ENCODE assay signal across 8 mouse cellular contexts in genomic region chr5:48345095-48345982, GRCm38 (mm10). TPM values are rescaled to one million over a fixed set of nuclear protein-coding genes. Genes with fewer than 3 reads are reported as not detected.
A peak's percentile ranks its signal among the peaks of the same experiment; 100 is the strongest.
DNase-seq lines count a peak whose midpoint lies in the region; ATAC-seq lines count a peak whose summit lies in the region.

No protein-coding gene starts in this region.

- no peaks in the 10 kb centered on the region for H3K9me3 ChIP-seq in heart, embryonic 13.5 days
- H3K9me3 ChIP-seq in heart, embryonic 10.5 days: no peaks in the 10 kb centered on the region
- no peaks in the 10 kb centered on the region for H3K9me3 ChIP-seq in embryonic facial prominence, embryonic 14.5 days (ENCODE audit: control insufficient read depth, low read length)

- no peak overlapping the region for H3K9ac ChIP-seq in heart, embryonic 13.5 days
- H3K9ac ChIP-seq in embryonic facial prominence, embryonic 14.5 days (ENCODE audit: low read depth, low read length): no peak overlapping the region

- H3K27ac ChIP-seq in heart, embryonic 13.5 days (replicated peaks): no peak overlapping the region
- no peak overlapping the region for H3K27ac ChIP-seq in heart, embryonic 10.5 days
- no peak overlapping the region; the same call in 1 of the 2 replicates for H3K27ac ChIP-seq in embryonic facial prominence, embryonic 14.5 days (replicated peaks; ENCODE audit: low read depth, low read length)

- peak overlapping the region; percentile 28; the same call in 1 of the 2 replicates for H3K4me2 ChIP-seq in heart, embryonic 13.5 days
- 0 out of 2 replicates have a peak overlapping the region, but pooled peaks have one; percentile 12 for H3K4me2 ChIP-seq in embryonic facial prominence, embryonic 14.5 days (ENCODE audit: low read depth, low read length)

- no peaks in the 10 kb centered on the region for H3K4me1 ChIP-seq in heart, embryonic 13.5 days
- H3K4me1 ChIP-seq in heart, embryonic 10.5 days: no peaks in the 10 kb centered on the region
- H3K4me1 ChIP-seq in embryonic facial prominence, embryonic 14.5 days (ENCODE audit: control insufficient read depth, insufficient read depth, low read length): no peaks in the 10 kb centered on the region

- no peaks in the 10 kb centered on the region for H3K36me3 ChIP-seq in heart, embryonic 13.5 days
- H3K36me3 ChIP-seq in heart, embryonic 10.5 days: no peaks in the 10 kb centered on the region
- H3K36me3 ChIP-seq in embryonic facial prominence, embryonic 14.5 days (ENCODE audit: control insufficient read depth, insufficient read depth, low read length): no peaks in the 10 kb centered on the region

- ATAC-seq in heart, embryonic 13.5 days (ENCODE audit: extremely low read depth, insufficient number of reproducible peaks, low FRiP score, low TSS enrichment): no peak
- peak; percentile 45 for ATAC-seq in CD4-positive, CD25-positive, alpha-beta regulatory T cell, adult 4 months
- ATAC-seq in embryonic facial prominence, embryonic 14.5 days (ENCODE audit: low read depth): peak; percentile 55; the same call in 1 of the 2 replicates

- H3K4me3 ChIP-seq in heart, embryonic 13.5 days: no peak overlapping the region
- H3K4me3 ChIP-seq in heart, embryonic 10.5 days: no peak overlapping the region
- no peak overlapping the region for H3K4me3 ChIP-seq in embryonic facial prominence, embryonic 14.5 days (ENCODE audit: low read depth, low read length)

- no peaks in the 10 kb centered on the region for H3K27me3 ChIP-seq in heart, embryonic 13.5 days (replicated peaks)
- H3K27me3 ChIP-seq in heart, embryonic 10.5 days (ENCODE audit: insufficient read depth, poor library complexity, severe bottlenecking): no peaks in the 10 kb centered on the region
- 0 out of 2 replicates have a peak, but pooled peaks cover 3% of the 10 kb centered on the region for H3K27me3 ChIP-seq in embryonic facial prominence, embryonic 14.5 days (replicated peaks; ENCODE audit: control insufficient read depth, insufficient read depth, low read length)

- no peak for DNase-seq in heart, embryonic 10.5 days (ENCODE audit: low spot score)
- peak; percentile 79 for DNase-seq in embryonic facial prominence, embryonic 14.5 days (ENCODE audit: low spot score)
- DNase-seq in lung, postnatal 25 days (ENCODE audit: low spot score): peak; percentile 24
- DNase-seq in urinary bladder, adult 2 months (ENCODE audit: low spot score): no peak
- DNase-seq in gastrocnemius, postnatal 25 days: no peak
- DNase-seq in testis, postnatal 10 days (ENCODE audit: low spot score): no peak

- WGBS in heart, embryonic 13.5 days: 33% methylated on average over 5 of the region's 5 CpGs
- WGBS in heart, embryonic 10.5 days: 44% methylated on average over 5 of the region's 5 CpGs
- WGBS in embryonic facial prominence, embryonic 14.5 days: 43% methylated on average over 5 of the region's 5 CpGs

RNA-seq across cellular contexts. Expression of gene 5730480H06Rik, which starts 17.6 kb away (rescaled TPM):
- 14.2 and 16.6 TPM in 2 replicates for polyA plus RNA-seq in heart, embryonic 13.5 days (2015; fragmentation: Nextera tagmentation; extraction: Ambion mirVana)
- polyA plus RNA-seq in heart, embryonic 10.5 days (2016; fragmentation: Nextera tagmentation; extraction: Ambion mirVana): 15.2 and 23.6 TPM in 2 replicates
- 1 to 10 TPM; 6.9 to 7.8 TPM for polyA plus RNA-seq in CD4-positive, CD25-positive, alpha-beta regulatory T cell, adult 4 months (2017; shearing (Covaris generic))
- polyA plus RNA-seq in embryonic facial prominence, embryonic 14.5 days (2014; fragmentation: Nextera tagmentation; extraction: Ambion mirVana): 23.2 and 24.2 TPM in 2 replicates
- 17.7 and 21.1 TPM in 2 replicates for polyA plus RNA-seq in urinary bladder, adult 2 months (2012; rRNA removed)
- 1 to 10 TPM; 4.2 to 4.3 TPM for total RNA-seq in gastrocnemius, postnatal 25 days (2021)

Comparison
In these comparisons a context has a peak if more than half of its experiments do, and no peak if none do; other contexts are left out.
1. DNase-seq: peak in embryonic facial prominence, embryonic 14.5 days (single experiment) and lung, postnatal 25 days (single experiment); none in heart, embryonic 10.5 days (single experiment), urinary bladder, adult 2 months (single experiment), gastrocnemius, postnatal 25 days (single experiment) and testis, postnatal 10 days (single experiment).